Comparison of ENCODE assay signal across 8 mouse cellular contexts in genomic region chr10:91123281-91123827, GRCm38 (mm10). TPM values are rescaled to one million over a fixed set of nuclear protein-coding genes. Genes with fewer than 3 reads are reported as not detected.
DNase-seq lines count a peak whose midpoint lies in the region; ATAC-seq lines count a peak whose summit lies in the region.

No protein-coding gene starts in this region.

- DNase-seq in right cerebral cortex, postnatal 25 days: peak; percentile 11
- DNase-seq in right cerebral cortex, postnatal 36 days (ENCODE audit: low spot score in 2 of 2): no peak
- peak; percentile 24 to 45 for DNase-seq in gastrocnemius, adult 8-10 months (ENCODE audit: low spot score in 2 of 2)
- DNase-seq in lung, adult 18-20 months: peak; percentile 55 to 67
- no peak for DNase-seq in layer of hippocampus, postnatal 36 days

- H3K27me3 ChIP-seq in neural tube, embryonic 13.5 days: no peaks in the 10 kb centered on the region

- peak overlapping the region; percentile 67 for H3K4me2 ChIP-seq in neural tube, embryonic 13.5 days

- H3K9ac ChIP-seq in neural tube, embryonic 13.5 days: peak overlapping the region; percentile 100

- 1% methylated on average over 44 of the region's 44 CpGs for WGBS in neural tube, embryonic 13.5 days

- peaks cover 2% of the 10 kb centered on the region; the same call in 1 of the 2 replicates for H3K4me1 ChIP-seq in brown adipose tissue, adult 24 weeks (ENCODE audit: control insufficient read depth, insufficient read depth, insufficient read length, low read length)
- H3K4me1 ChIP-seq in neural tube, embryonic 13.5 days (replicated peaks): peaks cover 24% of the 10 kb centered on the region

- H3K36me3 ChIP-seq in neural tube, embryonic 13.5 days: peaks cover 34% of the 10 kb centered on the region

- ATAC-seq in inflammation-experienced regulatory T-cells, adult 6 months: peak; percentile 34
- ATAC-seq in neural tube, embryonic 13.5 days (ENCODE audit: low read depth): peak; percentile 67

- H3K27ac ChIP-seq in brown adipose tissue, adult 24 weeks (replicated peaks; ENCODE audit: low read depth, low read length): peak overlapping the region; percentile 97
- peak overlapping the region; percentile 95 for H3K27ac ChIP-seq in neural tube, embryonic 13.5 days (replicated peaks)

- H3K4me3 ChIP-seq in brown adipose tissue, adult 24 weeks (ENCODE audit: insufficient read depth, low read depth, low read length): peak overlapping the region; percentile 86
- peak overlapping the region; percentile 100 for H3K4me3 ChIP-seq in neural tube, embryonic 13.5 days

- no peaks in the 10 kb centered on the region for H3K9me3 ChIP-seq in neural tube, embryonic 13.5 days

RNA-seq across cellular contexts. Expression of gene Slc25a3, which starts 0.5 kb away (rescaled TPM):
- 491 and 596 TPM in 2 replicates for polyA plus RNA-seq in brown adipose tissue, adult 24 weeks (2012; ENCODE audit: insufficient read depth, insufficient read length, missing spikeins)
- 1,000 to 10,000 TPM; 1,088 to 1,186 (median 1,135) TPM for total RNA-seq in gastrocnemius, adult 8-10 months (2022)
- polyA plus RNA-seq in inflammation-experienced regulatory T-cells, adult 6 months (2017; shearing (Covaris generic)): 100 to 1,000 TPM; 227 to 247 (median 243) TPM
- polyA plus RNA-seq in neural tube, embryonic 13.5 days (2015; fragmentation: Nextera tagmentation; extraction: Ambion mirVana): 521 and 534 TPM in 2 replicates
- total RNA-seq in layer of hippocampus, postnatal 36 days (2021): 100 to 1,000 TPM; 499 to 538 TPM

RNA-seq across cellular contexts. Expression of gene Ikbip, which starts 40.6 kb away (rescaled TPM):
- 20.3 and 23.8 TPM in 2 replicates for polyA plus RNA-seq in brown adipose tissue, adult 24 weeks (2012; ENCODE audit: insufficient read depth, insufficient read length, missing spikeins)
- 10 to 100 TPM in 2 of 4 experiments, 1 to 10 TPM in 2; 9.1 to 11.1 (median 10.4) TPM for total RNA-seq in gastrocnemius, adult 8-10 months (2022)
- 1 to 10 TPM; 5.3 to 8.6 (median 6.9) TPM for polyA plus RNA-seq in inflammation-experienced regulatory T-cells, adult 6 months (2017; shearing (Covaris generic))
- polyA plus RNA-seq in neural tube, embryonic 13.5 days (2015; fragmentation: Nextera tagmentation; extraction: Ambion mirVana): 23.5 and 26.6 TPM in 2 replicates
- 10 to 100 TPM; 16.7 to 17.9 TPM for total RNA-seq in layer of hippocampus, postnatal 36 days (2021)

RNA-seq across cellular contexts. Expression of gene Apaf1, which starts 40.8 kb away (rescaled TPM):
- polyA plus RNA-seq in brown adipose tissue, adult 24 weeks (2012; ENCODE audit: insufficient read depth, insufficient read length, missing spikeins): 2.5 and 2.9 TPM in 2 replicates
- 1 to 10 TPM in 3 of 4 experiments, under 1 TPM in 1; 0.87 to 2.0 (median 1.7) TPM for total RNA-seq in gastrocnemius, adult 8-10 months (2022)
- polyA plus RNA-seq in inflammation-experienced regulatory T-cells, adult 6 months (2017; shearing (Covaris generic)): 10 to 100 TPM in 2 of 3 experiments, 1 to 10 TPM in 1; 6.9 to 23.2 (median 11.6) TPM
- polyA plus RNA-seq in neural tube, embryonic 13.5 days (2015; fragmentation: Nextera tagmentation; extraction: Ambion mirVana): 16.2 and 18.4 TPM in 2 replicates
- total RNA-seq in layer of hippocampus, postnatal 36 days (2021): 10 to 100 TPM; 14.0 to 15.6 TPM

RNA-seq across cellular contexts. Expression of gene Tmpo, which starts 57.8 kb away (rescaled TPM):
- 10.0 and 16.6 TPM in 2 replicates for polyA plus RNA-seq in brown adipose tissue, adult 24 weeks (2012; ENCODE audit: insufficient read depth, insufficient read length, missing spikeins)
- total RNA-seq in gastrocnemius, adult 8-10 months (2022): 10 to 100 TPM; 47.8 to 71.6 (median 53.8) TPM
- polyA plus RNA-seq in inflammation-experienced regulatory T-cells, adult 6 months (2017; shearing (Covaris generic)): 10 to 100 TPM; 61.6 to 69.1 (median 61.9) TPM
- 111 and 141 TPM in 2 replicates for polyA plus RNA-seq in neural tube, embryonic 13.5 days (2015; fragmentation: Nextera tagmentation; extraction: Ambion mirVana)
- total RNA-seq in layer of hippocampus, postnatal 36 days (2021): 10 to 100 TPM; 38.8 to 41.2 TPM

Comparison
In these comparisons a context has a peak if more than half of its experiments do, and no peak if none do; other contexts are left out.
1. DNase-seq: peak in right cerebral cortex, postnatal 25 days (single experiment), gastrocnemius, adult 8-10 months (2 of 2) and lung, adult 18-20 months (2 of 2); none in right cerebral cortex, postnatal 36 days (0 of 2) and layer of hippocampus, postnatal 36 days (0 of 2).